Mouse (Mus musculus): ENCODE measurements around the gene Zfp653. TPM values are rescaled to one million over a fixed set of nuclear protein-coding genes. Genes with fewer than 3 reads are reported as not detected.

The Zfp653 gene
- total RNA-seq, 1 experiment from 2014 or later, result 7.9 TPM

- ATAC-seq (replicated peaks; ENCODE audit: low read depth, poor library complexity, severe bottlenecking), result no peak
Observed at GRCm38 (mm10) chr9:22072276-22072675, 1.1 kb upstream of the Zfp653 start.

DNA sequence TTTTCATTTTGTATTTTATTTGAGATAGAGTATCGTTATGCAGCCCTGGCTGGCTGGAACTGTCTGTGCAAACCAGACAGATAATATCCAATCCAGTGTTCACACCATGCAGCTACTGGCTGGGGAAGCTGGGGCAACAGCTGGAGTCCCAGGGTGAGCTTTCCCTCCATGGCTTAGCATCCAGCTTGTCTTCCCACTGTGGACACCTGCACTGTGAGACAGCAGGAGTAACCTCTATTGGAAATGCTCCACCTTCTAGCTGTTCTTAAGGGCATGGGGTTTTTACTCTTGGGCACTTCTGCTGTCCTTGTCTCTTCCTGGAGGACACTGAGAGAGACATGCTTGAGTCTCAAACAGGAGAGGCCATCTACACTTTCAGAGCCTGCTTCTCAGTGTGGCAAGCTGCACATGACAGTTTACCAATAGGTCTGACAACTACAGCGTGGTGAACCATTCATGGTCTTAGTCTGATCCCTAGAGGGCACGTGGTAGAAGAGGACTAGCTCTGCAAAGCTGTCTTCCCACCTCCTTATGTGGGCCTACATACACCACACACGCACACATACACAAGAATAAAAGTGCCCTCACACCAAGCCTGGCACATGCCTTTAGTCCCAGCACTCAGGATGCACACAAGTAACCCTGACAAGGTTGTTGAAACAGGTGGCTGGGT, 1.2 kb downstream of the Zfp653 start:
- ATAC-seq (replicated peaks; ENCODE audit: low read depth, poor library complexity, severe bottlenecking), result no peak

DNA sequence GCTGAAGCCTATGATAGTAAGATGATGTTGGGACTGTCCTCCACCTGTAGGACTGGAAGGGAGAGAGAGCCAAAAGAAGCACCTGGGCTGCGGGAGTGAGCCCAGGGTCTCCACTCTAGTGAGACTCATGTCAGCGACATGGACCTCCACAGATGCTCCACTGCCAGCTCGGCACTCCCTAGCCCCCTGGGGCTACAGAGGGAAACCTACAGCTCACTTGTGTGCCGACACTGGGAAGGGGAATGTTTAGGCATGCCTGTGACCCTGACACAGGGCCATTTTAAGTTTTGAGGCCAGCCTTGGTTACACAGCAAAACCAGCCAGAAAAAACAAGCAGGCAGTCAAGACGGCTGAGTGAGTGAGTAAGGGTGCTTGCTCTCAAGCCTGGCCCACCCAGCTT, 4.0 kb downstream of the Zfp653 start:
- no peak for ATAC-seq (replicated peaks; ENCODE audit: low read depth, poor library complexity, severe bottlenecking)

- ATAC-seq (replicated peaks; ENCODE audit: low read depth, poor library complexity, severe bottlenecking), result peak; percentile 39; the same call in 1 of the 2 replicates
Observed at GRCm38 (mm10) chr9:22066433-22066832, 4.7 kb downstream of the Zfp653 start.

GRCm38 (mm10) chr9:22065642-22066041, 5.5 kb downstream of the Zfp653 start:
- no peak for ATAC-seq (replicated peaks; ENCODE audit: low read depth, poor library complexity, severe bottlenecking)

DNA sequence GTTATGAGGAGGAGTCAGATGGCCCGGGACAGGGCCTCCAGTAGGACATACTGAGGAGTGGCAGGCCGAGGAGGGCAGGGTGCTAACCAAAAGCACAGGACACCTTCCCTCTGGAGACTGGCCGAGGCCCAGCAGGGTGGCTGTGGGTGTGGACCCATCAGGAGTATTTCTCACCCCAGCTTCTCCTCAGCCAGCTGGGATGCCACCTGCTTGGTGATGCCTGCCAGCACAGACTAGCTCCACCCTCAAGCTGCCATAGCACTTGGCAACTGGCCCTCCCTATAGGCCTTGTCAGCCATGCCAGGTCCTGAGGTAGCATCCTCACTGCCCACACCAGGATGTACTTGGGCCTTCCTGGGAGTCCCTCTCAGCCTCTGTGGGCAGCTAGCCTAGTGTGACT, 6.8 kb downstream of the Zfp653 start:
- no peak for ATAC-seq (replicated peaks; ENCODE audit: low read depth, poor library complexity, severe bottlenecking)

- no peak for ATAC-seq (replicated peaks; ENCODE audit: low read depth, poor library complexity, severe bottlenecking)
Observed at GRCm38 (mm10) chr9:22061339-22061738, 9.8 kb downstream of the Zfp653 start.

- ATAC-seq (replicated peaks; ENCODE audit: low read depth, poor library complexity, severe bottlenecking), result no peak
Observed at GRCm38 (mm10) chr9:22058011-22058424, 13.2 kb downstream of the Zfp653 start.

DNA sequence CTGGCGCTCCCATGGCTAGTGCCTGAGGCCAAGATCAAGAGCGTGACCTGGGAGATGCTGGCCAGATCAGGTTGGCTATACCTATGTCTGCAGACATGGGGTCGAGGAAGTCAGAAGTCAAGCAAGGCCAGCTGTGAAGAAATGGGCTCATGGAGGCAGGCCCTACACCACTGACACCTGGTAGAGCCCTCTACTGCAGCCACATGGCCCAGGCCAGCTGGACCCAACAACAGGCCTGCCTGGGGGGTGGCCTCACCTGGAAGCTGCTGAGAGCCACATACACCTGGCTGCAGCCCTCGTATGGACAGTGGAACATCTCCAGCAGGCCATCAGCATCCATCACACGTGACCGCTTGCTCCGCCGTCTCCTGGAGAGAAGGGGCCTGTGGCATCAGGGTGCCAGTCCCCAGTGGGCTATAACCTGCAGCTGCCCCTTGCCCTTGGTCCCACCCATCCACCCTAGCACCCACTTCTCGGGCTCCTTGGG, 14.1 kb downstream of the Zfp653 start:
- no peak for ATAC-seq (replicated peaks; ENCODE audit: low read depth, poor library complexity, severe bottlenecking)

DNA sequence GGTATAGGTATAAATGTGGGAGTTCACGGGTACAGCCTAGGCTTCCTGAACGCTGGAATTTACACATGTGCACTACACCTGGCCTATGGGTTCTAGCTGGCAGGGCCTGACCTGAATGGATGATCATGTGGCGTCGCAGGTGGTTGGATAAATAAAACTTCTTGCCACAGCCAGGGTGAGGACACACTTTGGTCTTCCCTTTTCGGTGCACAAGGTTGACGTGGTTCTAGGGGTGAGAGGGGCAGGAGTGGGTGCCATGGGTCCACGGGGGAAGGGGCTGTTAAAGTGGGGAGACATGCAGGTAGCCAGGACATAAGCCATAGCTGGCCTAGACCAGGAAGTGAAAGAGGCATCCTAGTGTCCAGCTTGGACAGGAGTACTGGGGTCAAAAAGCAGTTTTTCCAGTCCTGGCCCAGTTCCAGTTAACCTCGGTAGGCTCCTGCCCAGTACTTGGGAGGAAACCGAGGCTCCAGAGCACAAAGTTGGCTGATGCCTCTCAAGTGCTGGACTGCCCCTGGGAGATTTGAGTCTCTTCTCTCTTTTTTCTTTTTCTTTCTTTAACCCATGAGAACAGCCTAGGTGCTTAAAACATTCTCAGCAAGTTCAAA, 14.8 kb downstream of the Zfp653 start:
- no peak for ATAC-seq (replicated peaks; ENCODE audit: low read depth, poor library complexity, severe bottlenecking)

DNA sequence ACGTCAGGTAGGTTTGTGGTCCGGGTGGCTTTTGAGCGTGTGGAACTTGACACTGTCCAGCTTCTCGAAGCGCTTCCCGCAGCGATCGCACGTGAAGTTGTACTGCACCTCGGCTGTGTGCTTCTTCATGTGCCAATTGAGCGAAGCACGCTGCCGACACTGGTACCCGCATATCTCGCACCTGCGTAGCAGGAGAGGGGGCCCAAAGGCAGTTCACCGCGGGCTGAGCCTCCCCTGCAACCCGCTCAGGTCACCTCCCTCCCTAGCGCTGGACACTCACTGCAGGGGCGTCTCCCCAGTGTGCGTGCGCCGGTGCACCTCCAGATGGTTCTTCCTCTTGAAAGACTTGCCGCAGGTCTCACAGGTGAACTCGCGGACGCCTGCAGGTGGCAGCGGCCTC, 15.5 kb downstream of the Zfp653 start:
- no peak for ATAC-seq (replicated peaks; ENCODE audit: low read depth, poor library complexity, severe bottlenecking)

DNA sequence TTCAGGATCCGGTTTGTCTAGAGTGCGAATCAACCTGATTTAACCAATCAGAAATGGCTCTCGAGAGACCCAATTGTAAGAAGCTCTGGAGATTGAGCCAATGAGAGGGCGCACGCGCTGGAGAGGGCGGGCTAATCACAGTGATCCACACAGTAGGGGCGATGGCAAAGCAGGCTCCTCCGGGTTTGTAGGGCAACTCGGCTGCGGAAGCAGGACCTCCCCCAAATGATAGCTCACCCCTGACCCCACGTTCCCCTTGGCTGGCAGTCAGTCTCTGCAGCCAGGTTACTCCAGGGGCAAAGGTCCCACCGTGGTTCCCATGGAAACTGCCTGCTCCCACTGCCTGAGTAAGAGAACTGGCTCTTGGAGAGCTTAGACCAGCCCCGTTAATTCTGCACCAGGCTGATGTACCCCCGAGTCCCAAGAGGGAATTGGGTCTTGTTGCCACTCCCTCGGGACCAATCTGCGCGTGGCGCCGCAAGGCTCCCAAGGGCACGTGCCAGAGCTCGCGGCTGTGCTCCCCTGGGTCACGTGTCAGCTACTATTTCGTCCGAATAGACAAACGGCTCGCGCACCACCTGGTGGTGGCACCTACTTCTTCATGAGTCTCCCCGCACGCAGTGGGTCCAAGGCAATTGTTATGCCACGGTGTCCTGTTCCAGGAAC, 16.6 kb downstream of the Zfp653 start:
- peak; percentile 80 for ATAC-seq (replicated peaks; ENCODE audit: low read depth, poor library complexity, severe bottlenecking)

- ATAC-seq (replicated peaks; ENCODE audit: low read depth, poor library complexity, severe bottlenecking), result no peak
Observed at GRCm38 (mm10) chr9:22053657-22054056, 17.5 kb downstream of the Zfp653 start.

- ATAC-seq (replicated peaks; ENCODE audit: low read depth, poor library complexity, severe bottlenecking), result no peak
Observed at GRCm38 (mm10) chr9:22051958-22052254, 19.3 kb downstream of the Zfp653 start, which contains the start of gene Elavl3. TSS of gene Elavl3 (minus strand) at chr9:22052023.

DNA sequence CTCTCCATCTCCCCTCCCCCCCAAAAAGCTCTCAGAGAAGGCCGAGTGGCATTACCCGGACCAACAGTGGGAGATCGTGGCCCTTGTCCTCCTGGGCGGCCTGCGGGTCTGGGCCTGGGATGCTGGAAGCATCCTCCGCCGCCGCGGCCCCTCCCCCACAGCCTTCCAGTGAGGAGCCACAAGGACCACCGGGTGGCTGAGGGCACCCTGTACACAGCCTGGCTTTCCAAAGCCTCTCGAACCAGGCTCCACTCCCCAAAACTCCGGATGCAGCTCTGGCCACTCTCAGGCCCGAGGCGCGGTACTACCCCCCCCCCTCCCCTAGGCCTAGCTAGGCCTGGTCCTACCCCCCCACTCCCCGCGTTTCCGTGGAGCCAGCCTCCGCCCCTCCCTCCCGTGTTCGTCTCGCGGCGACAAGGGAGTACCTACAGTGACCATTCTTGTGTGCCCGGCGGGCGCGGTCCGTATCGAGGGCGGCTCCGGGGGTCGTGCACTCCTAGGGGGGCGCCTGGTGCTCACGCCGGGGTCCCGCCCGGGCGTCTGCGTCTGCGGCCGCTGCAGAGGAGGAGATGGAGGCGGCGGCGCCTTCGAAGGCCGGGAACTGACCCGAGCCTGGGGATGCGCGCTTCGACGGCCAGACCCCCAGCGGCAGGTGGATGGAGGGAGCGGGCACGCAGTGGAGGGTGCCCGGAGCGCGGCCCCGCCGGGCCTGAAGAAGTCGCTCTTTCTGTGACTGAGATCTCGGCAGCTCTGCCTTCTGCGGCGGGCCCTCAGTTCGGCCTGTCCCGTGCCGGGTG, 19.8 kb downstream of the Zfp653 start:
- no peak for ATAC-seq (replicated peaks; ENCODE audit: low read depth, poor library complexity, severe bottlenecking)

GRCm38 (mm10) chr9:22050351-22050889, 20.8 kb downstream of the Zfp653 start:
- peak; percentile 54 for ATAC-seq (replicated peaks; ENCODE audit: low read depth, poor library complexity, severe bottlenecking)

- ATAC-seq (replicated peaks; ENCODE audit: low read depth, poor library complexity, severe bottlenecking), result no peak
Observed at GRCm38 (mm10) chr9:22049721-22050270, 21.4 kb downstream of the Zfp653 start.

GRCm38 (mm10) chr9:22049315-22049714, 21.9 kb downstream of the Zfp653 start:
- no peak for ATAC-seq (replicated peaks; ENCODE audit: low read depth, poor library complexity, severe bottlenecking)

DNA sequence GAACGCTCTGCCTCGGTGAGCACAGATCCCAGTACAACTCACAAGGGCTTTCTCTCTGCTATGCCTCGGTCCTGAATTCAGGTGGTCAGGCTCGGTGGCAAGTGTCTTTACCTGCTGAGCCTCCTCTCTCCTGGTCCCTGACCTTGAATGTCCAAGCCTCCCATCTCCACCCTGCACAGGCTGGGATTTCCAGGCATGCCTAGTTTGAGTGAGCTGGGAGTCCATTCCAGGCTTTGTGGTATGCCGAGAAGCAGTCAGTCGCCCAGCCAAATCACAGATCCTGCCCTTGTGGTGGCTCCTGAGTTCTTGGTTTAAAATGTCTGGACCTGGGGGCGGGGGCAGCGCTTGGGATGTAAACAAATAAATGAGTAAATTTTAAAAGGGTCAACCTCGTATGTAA, 23.8 kb downstream of the Zfp653 start:
- no peak for ATAC-seq (replicated peaks; ENCODE audit: low read depth, poor library complexity, severe bottlenecking)

- no peak for ATAC-seq (replicated peaks; ENCODE audit: low read depth, poor library complexity, severe bottlenecking)
Observed at GRCm38 (mm10) chr9:22041832-22042231, 29.3 kb downstream of the Zfp653 start.

All from common myeloid progenitor, adult 5-6 weeks (primary cell).